Mouse (Mus musculus) liver, embryonic 16.5 days (tissue): ENCODE results near the gene Usp32. TPM values are rescaled to one million over a fixed set of nuclear protein-coding genes. Genes with fewer than 3 reads are reported as not detected.
A peak's percentile ranks its signal among the peaks of the same experiment; 100 is the strongest.
"Not testable (repeated sequence)": the region's sequence is repeated elsewhere in the genome, so short reads cannot be mapped to it uniquely, and the experiment has no call there.

Source experiments
- ATAC-seq: fragments of 200-750 bp; cut with Nextera tagmentation; 2 replicates; pipeline ENCODE4 v1.8.0; 2017; ENCODE audit warnings: low read depth, mild to moderate bottlenecking, moderate number of reproducible peaks, moderate library complexity
- H3K27ac ChIP-seq: fragments of 300-500 bp; sonication (generic); 2 replicates; pipeline ENCODE4 v1.5.1; 2014; ENCODE audit warnings: mild to moderate bottlenecking, low read length
- H3K27me3 ChIP-seq: fragments of 300-500 bp; sonication (generic); 2 replicates; pipeline ENCODE4 v1.6.1; 2014; ENCODE audit warnings: low read depth, low read length, mixed read lengths; ENCODE audit not compliant: control insufficient read depth, insufficient read depth
- H3K36me3 ChIP-seq: fragments of 300-500 bp; sonication (generic); 2 replicates; pipeline ENCODE4 v1.6.1; 2014; ENCODE audit warnings: mild to moderate bottlenecking; ENCODE audit not compliant: control insufficient read depth, insufficient read depth
- H3K4me1 ChIP-seq: fragments of 300-500 bp; sonication (generic); 2 replicates; pipeline ENCODE4 v1.6.1; 2014; ENCODE audit warnings: low read depth, low read length, mixed read lengths; ENCODE audit not compliant: control insufficient read depth
- H3K4me2 ChIP-seq: fragments of 300-500 bp; sonication (generic); 2 replicates; pipeline ENCODE4 v1.6.1; 2014; ENCODE audit warnings: low read depth, low read length, mixed read lengths
- H3K4me3 ChIP-seq: fragments of 300-500 bp; sonication (generic); 2 replicates; pipeline ENCODE4 v1.5.1; 2014; ENCODE audit warnings: low read depth, mild to moderate bottlenecking, low read length
- H3K9ac ChIP-seq: fragments of 300-500 bp; sonication (generic); 2 replicates; pipeline ENCODE4 v1.6.1; 2014; ENCODE audit warnings: low read depth, low read length
- H3K9me3 ChIP-seq: fragments of 300-500 bp; sonication (generic); replicated peaks from 2 replicates; pipeline ENCODE4 v1.6.1; 2016; ENCODE audit warnings: low read length; ENCODE audit not compliant: control insufficient read depth
- WGBS: fragments of 180-500 bp; shearing (Covaris S2); extraction: QIAGEN DNeasy Blood & Tissue Kit; methylation state at CpG from one replicate; pipeline ENCODE4 v1.1.7; 2014; ENCODE audit not compliant: insufficient replicate concordance; 5-methylcytosine and 5-hydroxymethylcytosine counted together
- polyA plus RNA-seq: library from polyadenylated mRNA; unstranded; fragments of >200 nt; fragmentation: Nextera tagmentation; extraction: Ambion mirVana; gene quantifications from 2 replicates; pipeline ENCODE4 v1.2.1, GENCODE M21; 2015

Gene Usp32
- polyA plus RNA-seq, 1 experiment from 2014 or later, result 11.4 TPM

- Histone ChIP-seq H3K4me3 (no peak overlapping the region), H3K9me3 (no peaks in the 10 kb centered on the region), H3K4me2 (no peak overlapping the region), H3K27ac (no peak overlapping the region), H3K9ac (no peak overlapping the region), H3K36me3 (no peaks in the 10 kb centered on the region), H3K4me1 (no peaks in the 10 kb centered on the region; the same call in 1 of the 2 replicates), H3K27me3 (no peaks in the 10 kb centered on the region)
- WGBS, result 53% methylated on average over 3 of the region's 3 CpGs
- no peak for ATAC-seq
Measured at GRCm38 (mm10) chr11:85175941-85176340, 36.0 kb upstream of the Usp32 start.

DNA sequence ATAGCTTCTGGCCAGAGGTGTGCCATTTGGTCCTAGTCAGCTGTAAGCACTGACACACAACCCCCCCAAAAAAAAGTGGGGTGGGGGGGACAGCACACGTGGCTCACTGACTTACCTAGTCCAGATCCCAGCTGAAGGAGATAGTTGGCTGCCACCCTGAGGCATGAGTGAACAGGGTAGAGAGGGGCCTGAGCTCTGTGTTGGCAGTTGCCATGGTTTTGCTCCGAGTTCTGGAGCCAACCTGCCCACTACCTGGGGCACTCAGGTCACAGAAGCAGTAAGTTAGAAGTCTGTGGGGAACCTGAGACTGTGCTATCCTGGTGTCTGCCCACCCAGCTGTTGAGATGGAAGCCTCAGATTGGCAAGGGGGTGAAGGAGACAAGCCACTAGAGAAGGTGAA is 30.9 kb upstream of the Usp32 start:
- H3K4me1 ChIP-seq, result peaks cover 11% of the 10 kb centered on the region
- H3K27me3 ChIP-seq, result no peaks in the 10 kb centered on the region
- H3K36me3 ChIP-seq, result no peaks in the 10 kb centered on the region
- 41% methylated on average over 2 of the region's 2 CpGs for WGBS
- no peak for ATAC-seq
- no peak overlapping the region for H3K9ac ChIP-seq
- no peaks in the 10 kb centered on the region for H3K9me3 ChIP-seq
- no peak overlapping the region for H3K4me2 ChIP-seq
- no peak overlapping the region for H3K4me3 ChIP-seq
- no peak overlapping the region for H3K27ac ChIP-seq

DNA sequence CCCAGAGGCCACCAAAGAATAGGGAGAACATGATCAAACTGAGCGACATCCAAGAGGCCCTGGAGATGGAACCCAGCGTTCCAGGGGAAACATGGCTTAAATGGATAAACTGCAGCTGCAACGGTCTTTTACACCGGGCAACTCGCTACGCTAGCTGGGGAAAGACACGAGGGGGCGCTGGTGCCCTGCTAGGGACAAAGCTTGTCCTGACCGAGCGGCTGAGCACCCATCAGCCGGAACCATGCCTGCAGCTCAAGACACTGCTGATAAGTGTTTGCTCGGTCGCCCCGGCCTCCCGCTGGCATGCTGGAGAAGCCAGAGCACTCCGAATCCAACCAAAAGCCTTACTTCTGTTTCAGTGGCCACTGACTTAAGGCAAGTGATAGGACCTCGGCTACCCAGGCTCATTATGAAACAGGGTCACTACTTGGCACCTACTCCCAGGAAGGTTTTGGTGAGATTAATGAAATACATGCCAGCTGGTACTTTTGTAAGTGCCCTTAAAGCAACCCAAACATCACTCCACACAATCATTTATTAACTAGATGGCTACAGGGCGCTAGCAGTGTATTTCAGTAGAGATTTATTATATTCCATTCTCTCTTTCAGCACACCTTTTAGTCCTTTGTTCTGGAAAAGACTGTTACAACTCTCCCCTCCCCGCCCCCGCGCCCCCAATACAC is 30.2 kb upstream of the Usp32 start, which contains the start of gene 1700125H20Rik:
1700125H20Rik (plus strand) TSS at position 347 of the 683 bp plus-strand sequence.
- Histone ChIP-seq H3K36me3 (no peaks in the 10 kb centered on the region), H3K9me3 (no peaks in the 10 kb centered on the region), H3K4me1 (peaks cover 11% of the 10 kb centered on the region), H3K27ac (no peak within 1 kb of the TSS), H3K4me2 (peak within 1 kb of the TSS; percentile 63), H3K4me3 (peak within 1 kb of the TSS; percentile 26), H3K27me3 (no peaks in the 10 kb centered on the region), H3K9ac (peak within 1 kb of the TSS; percentile 38; the same call in 1 of the 2 replicates)
- peak; percentile 97 for ATAC-seq
- 13% methylated on average over 21 of the region's 21 CpGs for WGBS

GRCm38 (mm10) chr11:85167503-85167902 is 27.5 kb upstream of the Usp32 start:
- H3K9me3 ChIP-seq, result no peaks in the 10 kb centered on the region
- 44% methylated on average over 1 of the region's 1 CpGs for WGBS
- no peak overlapping the region for H3K4me3 ChIP-seq
- H3K9ac ChIP-seq, result no peak overlapping the region
- ATAC-seq, result no peak
- no peaks in the 10 kb centered on the region for H3K36me3 ChIP-seq
- H3K27me3 ChIP-seq, result no peaks in the 10 kb centered on the region
- peaks cover 11% of the 10 kb centered on the region for H3K4me1 ChIP-seq
- H3K4me2 ChIP-seq, result no peak overlapping the region
- H3K27ac ChIP-seq, result no peak overlapping the region

GRCm38 (mm10) chr11:85164371-85164770 is 24.4 kb upstream of the Usp32 start:
- ATAC-seq, result no peak
- Histone ChIP-seq H3K27ac (no peak overlapping the region), H3K4me2 (no peak overlapping the region), H3K9ac (no peak overlapping the region), H3K27me3 (no peaks in the 10 kb centered on the region), H3K4me1 (no peaks in the 10 kb centered on the region), H3K9me3 (no peaks in the 10 kb centered on the region), H3K4me3 (no peak overlapping the region), H3K36me3 (no peaks in the 10 kb centered on the region)

GRCm38 (mm10) chr11:85163014-85163413 is 23.1 kb upstream of the Usp32 start:
- not testable (repeated sequence) for H3K9ac ChIP-seq

DNA sequence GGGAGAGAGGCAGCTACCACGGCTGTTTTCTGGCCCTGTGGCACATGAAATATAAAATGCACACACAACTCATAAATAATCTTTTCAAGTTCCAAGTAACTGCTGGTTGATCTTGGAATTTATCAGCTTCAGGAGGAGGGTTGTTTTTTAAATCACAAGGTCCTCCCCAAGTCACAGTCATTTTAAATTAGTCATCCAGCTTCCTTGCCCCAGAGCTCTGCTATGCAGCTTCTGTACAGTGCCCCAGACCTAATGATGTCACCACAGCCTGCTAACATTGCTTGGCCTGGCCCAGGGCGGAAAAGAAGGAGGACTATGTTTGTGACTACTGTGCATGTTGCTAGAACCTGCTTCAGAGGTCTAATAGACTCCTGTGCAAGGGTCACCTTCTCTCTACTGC is 17.3 kb upstream of the Usp32 start:
- H3K27ac ChIP-seq, result no peak overlapping the region
- 44% methylated on average over 2 of the region's 2 CpGs for WGBS
- H3K4me1 ChIP-seq, result no peaks in the 10 kb centered on the region
- H3K9ac ChIP-seq, result no peak overlapping the region
- no peak for ATAC-seq
- H3K9me3 ChIP-seq, result no peaks in the 10 kb centered on the region
- no peak overlapping the region for H3K4me2 ChIP-seq
- no peak overlapping the region for H3K4me3 ChIP-seq
- no peaks in the 10 kb centered on the region for H3K36me3 ChIP-seq
- 0 out of 2 replicates have a peak, but pooled peaks cover 4% of the 10 kb centered on the region for H3K27me3 ChIP-seq

More at GRCm38 (mm10) chr11:85163014-85163413, 23.1 kb upstream of the Usp32 start:
- not testable (repeated sequence) for H3K4me3 ChIP-seq, ATAC-seq, H3K36me3 ChIP-seq, H3K27me3 ChIP-seq, H3K27ac ChIP-seq, H3K9me3 ChIP-seq, H3K4me2 ChIP-seq, H3K4me1 ChIP-seq
- 44% methylated on average over 1 of the region's 1 CpGs for WGBS

DNA sequence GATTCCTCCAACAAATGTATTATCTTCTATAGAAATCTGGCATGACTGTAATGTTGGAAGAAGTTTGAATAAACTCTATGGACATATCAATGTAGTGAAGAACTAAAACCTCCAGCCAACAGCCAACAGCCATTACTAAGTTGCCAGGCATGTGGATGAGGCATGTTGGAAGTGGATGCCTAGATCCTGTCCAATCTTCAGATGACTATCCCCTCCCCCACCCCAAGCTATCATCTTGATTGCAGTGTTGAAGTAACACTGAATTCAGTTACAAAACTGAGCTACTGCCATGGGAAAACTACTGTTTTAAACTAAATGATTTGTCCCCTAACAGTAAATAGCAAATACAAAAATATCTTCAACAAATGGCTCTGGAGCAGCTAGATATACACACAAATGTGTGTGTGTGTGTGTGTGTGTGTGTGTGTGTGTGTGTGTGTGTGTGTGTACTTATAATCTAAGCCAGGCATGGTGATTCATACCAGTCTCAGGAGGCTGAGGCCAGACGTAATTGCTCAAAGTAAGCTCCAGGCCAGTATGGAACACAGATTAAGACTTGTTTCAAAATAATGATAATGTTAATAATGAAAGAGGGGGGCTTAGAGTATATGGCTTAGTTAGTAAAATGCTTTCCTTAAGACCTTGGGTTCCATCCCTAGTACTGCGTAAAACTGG is 12.4 kb upstream of the Usp32 start:
- Histone ChIP-seq H3K9me3 (no peaks in the 10 kb centered on the region), H3K4me1 (no peaks in the 10 kb centered on the region), H3K36me3 (no peaks in the 10 kb centered on the region), H3K4me2 (no peak overlapping the region), H3K4me3 (no peak overlapping the region), H3K27ac (no peak overlapping the region), H3K27me3 (0 out of 2 replicates have a peak, but pooled peaks cover under 1% of the 10 kb centered on the region), H3K9ac (no peak overlapping the region)
- 77% methylated on average over 2 of the region's 2 CpGs for WGBS
- ATAC-seq, result no peak
